Mouse (Mus musculus) lung, postnatal 14 days (tissue): ENCODE measurements around the gene Gm5244.
A peak's percentile ranks its signal among the peaks of the same experiment; 100 is the strongest.

Experiments used
- DNase-seq: peaks from one replicate; pipeline ENCODE4 v3.0.0; 2021

The Gm5244 gene

GRCm38 (mm10) chr19:12846382-12846781 lies at the start of gene Gm5244:
Gene Gm5244, plus strand, starts transcription at chr19:12846682.
- no peak for DNase-seq

- peak; percentile 21 for DNase-seq
These were observed 49.4 kb upstream of the Gm5244 start for GRCm38 (mm10) chr19:12797071-12797470.

- no peak for DNase-seq
These were observed 48.1 kb upstream of the Gm5244 start for GRCm38 (mm10) chr19:12798404-12798803.

- no peak for DNase-seq
These were observed 47.4 kb upstream of the Gm5244 start for GRCm38 (mm10) chr19:12799081-12799480.

- DNase-seq: no peak
These were observed 45.9 kb upstream of the Gm5244 start for GRCm38 (mm10) chr19:12800621-12801020.

GRCm38 (mm10) chr19:12801046-12801445 lies 45.4 kb upstream of the Gm5244 start:
- no peak for DNase-seq

- DNase-seq: no peak
These were observed 43.7 kb upstream of the Gm5244 start for GRCm38 (mm10) chr19:12802830-12803229.

- no peak for DNase-seq
These were observed 42.2 kb upstream of the Gm5244 start for GRCm38 (mm10) chr19:12804237-12804636.

- DNase-seq: no peak
These were observed 40.8 kb upstream of the Gm5244 start for GRCm38 (mm10) chr19:12805730-12806129.

- no peak for DNase-seq
These were observed 40.3 kb upstream of the Gm5244 start for GRCm38 (mm10) chr19:12806214-12806613.

GRCm38 (mm10) chr19:12812644-12813364 lies 33.7 kb upstream of the Gm5244 start:
- no peak for DNase-seq

GRCm38 (mm10) chr19:12813883-12814282 lies 32.6 kb upstream of the Gm5244 start:
- DNase-seq: no peak

- DNase-seq: no peak
These were observed 28.0 kb upstream of the Gm5244 start for GRCm38 (mm10) chr19:12818507-12818906.

- DNase-seq: peak; percentile 39
These were observed 26.1 kb upstream of the Gm5244 start for GRCm38 (mm10) chr19:12820383-12820782.

- DNase-seq: peak; percentile 17
These were observed 21.9 kb upstream of the Gm5244 start for GRCm38 (mm10) chr19:12824549-12824948.

GRCm38 (mm10) chr19:12830823-12831430 lies 15.6 kb upstream of the Gm5244 start:
- no peak for DNase-seq

GRCm38 (mm10) chr19:12831559-12831958 lies 14.9 kb upstream of the Gm5244 start:
- DNase-seq: no peak

GRCm38 (mm10) chr19:12833625-12834024 lies 12.9 kb upstream of the Gm5244 start:
- no peak for DNase-seq

GRCm38 (mm10) chr19:12838507-12838906 lies 8.0 kb upstream of the Gm5244 start:
- no peak for DNase-seq

GRCm38 (mm10) chr19:12856983-12857382 lies 10.5 kb downstream of the Gm5244 start, which contains the start of gene Olfr1444:
Gene Olfr1444, plus strand, starts transcription at chr19:12857283.
- DNase-seq: no peak

- DNase-seq: no peak
These were observed 37.1 kb downstream of the Gm5244 start, which contains the start of gene Olfr1445 for GRCm38 (mm10) chr19:12883555-12883954. Gene Olfr1445, plus strand, starts transcription at chr19:12883855.

- DNase-seq: no peak
These were observed 46.9 kb downstream of the Gm5244 start, which contains the start of gene Olfr1446 for GRCm38 (mm10) chr19:12893424-12893823. Gene Olfr1446, minus strand, starts transcription at chr19:12893524.
